Mouse (Mus musculus): ENCODE data around the gene Dtnb. TPM values are rescaled to one million over a fixed set of nuclear protein-coding genes. Genes with fewer than 3 reads are reported as not detected.
A peak's percentile ranks its signal among the peaks of the same experiment; 100 is the strongest.

Dtnb gene
- polyA plus RNA-seq, 1 experiment: 60.7 TPM

DNA sequence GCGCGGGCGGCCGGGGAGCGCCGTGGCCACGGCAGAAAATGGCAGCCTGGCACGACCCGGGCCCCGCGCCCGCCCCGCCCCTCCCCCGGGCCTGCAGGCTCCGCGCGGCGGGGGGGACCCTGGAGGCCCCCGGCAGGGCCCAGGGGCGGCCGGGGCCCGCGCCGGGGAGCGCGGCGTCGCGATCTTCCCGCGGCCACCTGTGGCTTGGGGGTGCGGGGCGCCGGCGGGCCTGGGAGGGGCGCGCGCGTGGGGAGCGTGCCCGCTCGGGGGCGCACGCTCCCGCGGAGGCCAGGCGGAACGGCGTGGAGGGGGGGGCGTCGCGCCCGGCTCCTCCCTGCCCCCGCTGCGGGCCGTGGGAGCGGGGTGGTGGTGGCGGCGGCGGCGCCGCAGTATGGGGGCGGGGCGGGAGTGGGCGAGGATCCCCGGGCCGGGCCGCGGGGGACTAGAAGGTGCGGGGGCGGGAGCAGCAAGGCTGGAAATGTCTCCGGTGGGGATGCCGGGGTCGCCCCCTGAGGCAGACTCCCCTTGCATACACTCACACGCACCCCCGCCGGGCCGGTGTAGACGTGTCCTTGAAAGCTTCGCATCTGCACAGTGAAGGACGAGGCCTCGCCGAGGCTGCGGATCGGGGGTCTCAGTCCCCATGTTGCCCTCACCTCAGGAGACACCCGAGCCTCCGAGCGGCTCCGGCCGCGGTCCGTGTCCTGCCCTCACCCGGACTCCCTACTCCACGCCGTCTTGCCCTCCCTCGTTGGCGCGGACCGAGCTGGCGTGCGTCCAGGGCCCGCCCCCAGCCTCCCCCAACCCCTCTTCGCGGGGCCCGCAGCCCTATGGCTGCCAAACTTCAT is 235.6 kb downstream of the Dtnb start:
- no peak overlapping the region for H3K27ac ChIP-seq (ENCODE audit: control insufficient read depth, insufficient read depth, low read length)

GRCm38 (mm10) chr12:3808396-3808981 is 236.3 kb downstream of the Dtnb start:
- TF ChIP-seq POLR2A (IDR thresholded peaks at IDR 0.05; ENCODE audit: control insufficient read depth, extremely low read depth, insufficient read depth, low read length, poor library complexity): no peak
- TF ChIP-seq CTCF (IDR thresholded peaks at IDR 0.05; ENCODE audit: borderline replicate concordance, control insufficient read depth, extremely low read depth, insufficient read depth, low read length, poor library complexity): no peak
- H3K36me3 ChIP-seq (ENCODE audit: control insufficient read depth, insufficient read depth, low read length): no peaks in the 10 kb centered on the region
- H3K27ac ChIP-seq (ENCODE audit: control insufficient read depth, insufficient read depth, low read length): no peak overlapping the region
- H3K4me3 ChIP-seq (ENCODE audit: control insufficient read depth, insufficient read depth, low read length): peak overlapping the region; percentile 62
- 55% methylated on average over 10 of the region's 10 CpGs for WGBS
- peaks cover 35% of the 10 kb centered on the region for H3K4me1 ChIP-seq (replicated peaks; ENCODE audit: control insufficient read depth, insufficient read depth, low read length)
- DNase-seq: no peak
- H3K27me3 ChIP-seq (ENCODE audit: control insufficient read depth, insufficient read depth, low read length): no peaks in the 10 kb centered on the region

More for the DNA sequence above, 235.6 kb downstream of the Dtnb start:
- 0 out of 2 replicates have a peak, but pooled peaks have one; percentile 9 for TF ChIP-seq CTCF (IDR thresholded peaks at IDR 0.05; ENCODE audit: borderline replicate concordance, control insufficient read depth, extremely low read depth, insufficient read depth, low read length, poor library complexity)
- TF ChIP-seq POLR2A (IDR thresholded peaks at IDR 0.05; ENCODE audit: control insufficient read depth, extremely low read depth, insufficient read depth, low read length, poor library complexity): no peak
- no peaks in the 10 kb centered on the region for H3K36me3 ChIP-seq (ENCODE audit: control insufficient read depth, insufficient read depth, low read length)
- H3K4me1 ChIP-seq (replicated peaks; ENCODE audit: control insufficient read depth, insufficient read depth, low read length): peaks cover 35% of the 10 kb centered on the region
- peak overlapping the region; percentile 62 for H3K4me3 ChIP-seq (ENCODE audit: control insufficient read depth, insufficient read depth, low read length)
- 1% methylated on average over 98 of the region's 105 CpGs for WGBS
- no peaks in the 10 kb centered on the region for H3K27me3 ChIP-seq (ENCODE audit: control insufficient read depth, insufficient read depth, low read length)
- DNase-seq: peak; percentile 67

GRCm38 (mm10) chr12:3809520-3810180 is 237.5 kb downstream of the Dtnb start:
- Histone ChIP-seq H3K4me1 (replicated peaks; ENCODE audit: control insufficient read depth, insufficient read depth, low read length) (peaks cover 35% of the 10 kb centered on the region), H3K4me3 (ENCODE audit: control insufficient read depth, insufficient read depth, low read length) (no peak overlapping the region), H3K27ac (ENCODE audit: control insufficient read depth, insufficient read depth, low read length) (no peak overlapping the region), H3K27me3 (ENCODE audit: control insufficient read depth, insufficient read depth, low read length) (no peaks in the 10 kb centered on the region), H3K36me3 (ENCODE audit: control insufficient read depth, insufficient read depth, low read length) (no peaks in the 10 kb centered on the region)
- no peak for DNase-seq
- TF ChIP-seq CTCF (IDR thresholded peaks at IDR 0.05; ENCODE audit: borderline replicate concordance, control insufficient read depth, extremely low read depth, insufficient read depth, low read length, poor library complexity) (no peak), POLR2A (IDR thresholded peaks at IDR 0.05; ENCODE audit: control insufficient read depth, extremely low read depth, insufficient read depth, low read length, poor library complexity) (no peak)
- WGBS: 91% methylated on average over 7 of the region's 7 CpGs

- Histone ChIP-seq H3K4me1 (replicated peaks; ENCODE audit: control insufficient read depth, insufficient read depth, low read length) (peaks cover 38% of the 10 kb centered on the region), H3K27me3 (ENCODE audit: control insufficient read depth, insufficient read depth, low read length) (no peaks in the 10 kb centered on the region), H3K4me3 (ENCODE audit: control insufficient read depth, insufficient read depth, low read length) (no peak overlapping the region), H3K36me3 (ENCODE audit: control insufficient read depth, insufficient read depth, low read length) (no peaks in the 10 kb centered on the region), H3K27ac (ENCODE audit: control insufficient read depth, insufficient read depth, low read length) (no peak overlapping the region)
- WGBS: 95% methylated on average over 4 of the region's 4 CpGs
- no peak for DNase-seq
- TF ChIP-seq CTCF (IDR thresholded peaks at IDR 0.05; ENCODE audit: borderline replicate concordance, control insufficient read depth, extremely low read depth, insufficient read depth, low read length, poor library complexity): no peak
- no peak for TF ChIP-seq POLR2A (IDR thresholded peaks at IDR 0.05; ENCODE audit: control insufficient read depth, extremely low read depth, insufficient read depth, low read length, poor library complexity)
Observed at GRCm38 (mm10) chr12:3810455-3810854, 238.3 kb downstream of the Dtnb start.

DNA sequence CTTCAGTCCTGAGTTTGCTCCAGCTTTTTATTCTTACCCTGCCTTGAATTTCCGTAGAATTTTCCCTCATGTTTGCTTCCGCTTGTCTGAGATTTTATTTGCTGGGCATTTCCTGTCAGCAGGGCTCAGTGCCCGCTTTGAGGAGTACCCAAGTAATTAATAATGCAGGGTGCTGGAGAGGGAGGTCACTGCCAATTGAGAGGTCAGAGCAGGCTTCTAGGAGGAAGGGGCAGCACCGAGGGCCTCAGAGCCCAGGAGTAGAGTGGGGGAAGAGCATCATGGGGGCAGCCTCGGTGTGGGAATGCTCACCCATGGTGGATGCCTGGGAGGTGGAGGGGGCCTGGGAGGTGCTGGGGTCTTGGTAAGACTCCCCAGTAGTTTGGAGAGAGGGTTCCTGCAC is 239.4 kb downstream of the Dtnb start:
- TF ChIP-seq POLR2A (IDR thresholded peaks at IDR 0.05; ENCODE audit: control insufficient read depth, extremely low read depth, insufficient read depth, low read length, poor library complexity): no peak
- TF ChIP-seq CTCF (IDR thresholded peaks at IDR 0.05; ENCODE audit: borderline replicate concordance, control insufficient read depth, extremely low read depth, insufficient read depth, low read length, poor library complexity): no peak
- WGBS: 84% methylated on average over 5 of the region's 5 CpGs
- H3K27me3 ChIP-seq (ENCODE audit: control insufficient read depth, insufficient read depth, low read length): no peaks in the 10 kb centered on the region
- no peak overlapping the region for H3K27ac ChIP-seq (ENCODE audit: control insufficient read depth, insufficient read depth, low read length)
- DNase-seq: no peak
- H3K4me3 ChIP-seq (ENCODE audit: control insufficient read depth, insufficient read depth, low read length): no peak overlapping the region
- H3K36me3 ChIP-seq (ENCODE audit: control insufficient read depth, insufficient read depth, low read length): no peaks in the 10 kb centered on the region
- peaks cover 34% of the 10 kb centered on the region for H3K4me1 ChIP-seq (replicated peaks; ENCODE audit: control insufficient read depth, insufficient read depth, low read length)

DNA sequence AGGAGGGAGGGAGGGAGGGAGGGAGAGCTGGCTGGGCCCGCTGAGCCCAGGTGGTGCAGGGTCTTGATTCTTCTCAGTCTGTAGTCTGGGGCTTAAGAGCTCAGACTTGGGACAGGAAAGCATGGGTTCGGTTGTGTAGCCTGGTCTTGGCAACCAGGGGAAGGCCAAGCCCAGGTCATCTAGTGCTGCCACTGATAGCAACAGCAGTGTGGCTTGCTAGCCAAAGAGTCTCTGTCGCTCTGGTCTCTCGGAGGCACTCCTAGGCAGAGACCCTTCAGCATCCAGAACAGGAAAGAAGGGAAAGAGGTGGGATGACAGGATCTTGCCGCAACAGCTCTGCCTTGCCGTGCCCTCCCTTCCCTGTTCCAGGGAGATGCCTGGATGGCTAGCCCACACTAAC is 240.1 kb downstream of the Dtnb start:
- no peaks in the 10 kb centered on the region for H3K36me3 ChIP-seq (ENCODE audit: control insufficient read depth, insufficient read depth, low read length)
- peaks cover 34% of the 10 kb centered on the region for H3K4me1 ChIP-seq (replicated peaks; ENCODE audit: control insufficient read depth, insufficient read depth, low read length)
- TF ChIP-seq CTCF (IDR thresholded peaks at IDR 0.05; ENCODE audit: borderline replicate concordance, control insufficient read depth, extremely low read depth, insufficient read depth, low read length, poor library complexity) (no peak), POLR2A (IDR thresholded peaks at IDR 0.05; ENCODE audit: control insufficient read depth, extremely low read depth, insufficient read depth, low read length, poor library complexity) (no peak)
- WGBS: 80% methylated on average over 6 of the region's 6 CpGs
- H3K27me3 ChIP-seq (ENCODE audit: control insufficient read depth, insufficient read depth, low read length): no peaks in the 10 kb centered on the region
- DNase-seq: no peak
- no peak overlapping the region for H3K27ac ChIP-seq (ENCODE audit: control insufficient read depth, insufficient read depth, low read length)
- no peak overlapping the region for H3K4me3 ChIP-seq (ENCODE audit: control insufficient read depth, insufficient read depth, low read length)
